Mouse (Mus musculus): ENCODE data around the gene Obox6. TPM values are rescaled to one million over a fixed set of nuclear protein-coding genes. Genes with fewer than 3 reads are reported as not detected.

The Obox6 gene
- polyA plus RNA-seq, 1 experiment from 2014 or later: not detected

Other genes starting within 250 kb of the Obox6 start
- not detected in 2 replicates for gene Obox3, start 199.8 kb downstream of the Obox6 start, polyA plus RNA-seq (2015; fragmentation: Nextera tagmentation; extraction: Ambion mirVana)
- not detected in 2 replicates for gene Obox5, start 89.5 kb downstream of the Obox6 start, polyA plus RNA-seq (2015; fragmentation: Nextera tagmentation; extraction: Ambion mirVana)
- not detected in 2 replicates for gene Crx, start 40.3 kb upstream of the Obox6 start, polyA plus RNA-seq (2015; fragmentation: Nextera tagmentation; extraction: Ambion mirVana)
- not detected in 2 replicates for gene Crxos, start 42.9 kb upstream of the Obox6 start, polyA plus RNA-seq (2015; fragmentation: Nextera tagmentation; extraction: Ambion mirVana)
- gene Selenow, start 82.7 kb upstream of the Obox6 start, polyA plus RNA-seq (2015; fragmentation: Nextera tagmentation; extraction: Ambion mirVana): 646 and 660 TPM in 2 replicates
- gene Nop53, start 106.4 kb upstream of the Obox6 start, polyA plus RNA-seq (2015; fragmentation: Nextera tagmentation; extraction: Ambion mirVana): 153 and 156 TPM in 2 replicates
- gene Ehd2, start 127.9 kb upstream of the Obox6 start, polyA plus RNA-seq (2015; fragmentation: Nextera tagmentation; extraction: Ambion mirVana): 48.1 and 50.9 TPM in 2 replicates
- 3.7 and 4.0 TPM in 2 replicates for gene Bicra, start 208.2 kb upstream of the Obox6 start, polyA plus RNA-seq (2015; fragmentation: Nextera tagmentation; extraction: Ambion mirVana)
- 0.07 and 0.21 TPM in 2 replicates for gene Zfp541, start 222.1 kb upstream of the Obox6 start, polyA plus RNA-seq (2015; fragmentation: Nextera tagmentation; extraction: Ambion mirVana)